Mouse (Mus musculus) intestine, embryonic 16.5 days (tissue): ENCODE measurements around the gene Ankrd54. TPM values are rescaled to one million over a fixed set of nuclear protein-coding genes. Genes with fewer than 3 reads are reported as not detected.
A peak's percentile ranks its signal among the peaks of the same experiment; 100 is the strongest.
"Not testable (repeated sequence)": the region's sequence is repeated elsewhere in the genome, so short reads cannot be mapped to it uniquely, and the experiment has no call there.

Experiments
- ATAC-seq: fragments of 200-750 bp; cut with Nextera tagmentation; 2 replicates; pipeline ENCODE4 v1.8.0; 2017; ENCODE audit warnings: moderate TSS enrichment, moderate library complexity
- H3K27ac ChIP-seq: fragments of 300-500 bp; sonication (generic); 2 replicates; pipeline ENCODE4 v1.5.1; 2014; ENCODE audit warnings: mild to moderate bottlenecking, low read length
- H3K27me3 ChIP-seq: fragments of 300-500 bp; sonication (generic); replicated peaks from 2 replicates; pipeline ENCODE4 v1.6.1; 2014; ENCODE audit warnings: low read length, control low read depth, mixed read lengths; ENCODE audit not compliant: control insufficient read depth, insufficient read depth
- H3K36me3 ChIP-seq: fragments of 300-500 bp; sonication (generic); 2 replicates; pipeline ENCODE4 v1.6.1; 2014; ENCODE audit warnings: low read length, control low read depth; ENCODE audit not compliant: control insufficient read depth, insufficient read depth
- H3K4me1 ChIP-seq: fragments of 300-500 bp; sonication (generic); 2 replicates; pipeline ENCODE4 v1.6.1; 2014; ENCODE audit warnings: low read length, control low read depth, mixed read lengths; ENCODE audit not compliant: control insufficient read depth, insufficient read depth
- H3K4me2 ChIP-seq: fragments of 300-500 bp; sonication (generic); 2 replicates; pipeline ENCODE4 v1.6.1; 2014; ENCODE audit warnings: low read depth, low read length, control low read depth
- H3K4me3 ChIP-seq: fragments of 300-500 bp; sonication (generic); 2 replicates; pipeline ENCODE4 v1.5.1; 2014; ENCODE audit warnings: mild to moderate bottlenecking, low read length
- H3K9ac ChIP-seq: fragments of 300-500 bp; sonication (generic); 2 replicates; pipeline ENCODE4 v1.6.1; 2014; ENCODE audit warnings: low read depth, low read length
- H3K9me3 ChIP-seq: fragments of 300-500 bp; sonication (generic); 2 replicates; pipeline ENCODE4 v1.6.1; 2016; ENCODE audit warnings: low read length, control low read depth; ENCODE audit not compliant: control insufficient read depth
- WGBS: fragments of 180-500 bp; shearing (Covaris S2); extraction: QIAGEN DNeasy Blood & Tissue Kit; methylation state at CpG from one replicate; pipeline ENCODE4 v1.1.7; 2014; 5-methylcytosine and 5-hydroxymethylcytosine counted together
- polyA plus RNA-seq: library from polyadenylated mRNA; unstranded; fragments of >200 nt; fragmentation: Nextera tagmentation; extraction: Ambion mirVana; gene quantifications from 2 replicates; pipeline ENCODE4 v1.2.1, GENCODE M21; 2015

The Ankrd54 gene
- polyA plus RNA-seq, 1 experiment from 2014 or later = 56.4 TPM

DNA sequence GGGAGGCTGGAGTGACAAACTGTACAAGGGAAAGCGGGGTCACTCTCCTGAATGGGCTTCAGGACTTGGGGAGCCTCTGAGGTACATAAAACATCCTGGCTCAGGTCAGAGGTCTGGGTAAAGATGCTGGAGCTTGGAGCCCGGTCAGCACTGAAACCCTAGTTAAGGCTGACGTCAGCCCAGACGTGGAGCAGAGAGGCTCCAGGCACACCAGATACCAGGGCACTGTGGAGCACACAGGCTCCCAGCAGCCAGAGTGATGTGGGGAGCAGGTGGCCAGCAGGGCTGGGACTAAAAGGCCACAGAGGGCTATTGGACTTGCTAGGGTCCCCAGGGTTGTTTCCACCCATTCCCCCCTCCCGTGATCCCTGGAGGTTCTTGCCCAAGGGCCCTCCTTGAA, 53.0 kb downstream of the Ankrd54 start:
- Histone ChIP-seq H3K9ac (no peak overlapping the region), H3K27ac (no peak overlapping the region), H3K27me3 (no peaks in the 10 kb centered on the region), H3K4me2 (no peak overlapping the region), H3K4me3 (no peak overlapping the region), H3K4me1 (no peaks in the 10 kb centered on the region), H3K9me3 (no peaks in the 10 kb centered on the region), H3K36me3 (peaks cover 3% of the 10 kb centered on the region; the same call in 1 of the 2 replicates)
- 71% methylated on average over 5 of the region's 5 CpGs for WGBS
- ATAC-seq = no peak

DNA sequence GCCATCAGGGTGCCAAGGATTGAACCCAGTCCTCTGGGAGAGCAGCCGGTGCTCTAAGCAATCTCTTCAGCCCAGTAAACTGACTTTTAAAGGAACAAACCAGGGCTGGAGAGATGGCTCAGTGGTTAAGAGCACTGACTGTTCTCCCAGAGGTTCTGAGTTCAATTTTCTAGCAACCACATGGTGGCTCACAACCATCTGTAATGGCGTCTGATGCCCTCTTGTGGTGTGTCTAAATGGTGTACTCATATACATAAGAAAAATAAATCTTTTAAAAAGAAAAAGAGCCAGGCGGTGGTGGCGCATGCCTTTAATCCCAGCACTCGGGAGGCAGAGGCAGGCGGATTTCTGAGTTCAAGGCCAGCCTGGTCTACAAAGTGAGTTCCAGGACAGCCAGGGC, 54.9 kb downstream of the Ankrd54 start:
- WGBS = 92% methylated on average over 6 of the region's 6 CpGs
- not testable (repeated sequence) for H3K27ac ChIP-seq, H3K36me3 ChIP-seq, H3K9ac ChIP-seq, H3K4me2 ChIP-seq, H3K9me3 ChIP-seq, H3K4me3 ChIP-seq, H3K27me3 ChIP-seq, ATAC-seq, H3K4me1 ChIP-seq

GRCm38 (mm10) chr15:79007059-79007458, 55.6 kb downstream of the Ankrd54 start:
- Histone ChIP-seq H3K9ac (no peak overlapping the region), H3K9me3 (no peaks in the 10 kb centered on the region), H3K36me3 (peaks cover 7% of the 10 kb centered on the region), H3K4me2 (no peak overlapping the region), H3K27me3 (no peaks in the 10 kb centered on the region), H3K4me3 (no peak overlapping the region), H3K4me1 (no peaks in the 10 kb centered on the region), H3K27ac (no peak overlapping the region)
- ATAC-seq = no peak
- 84% methylated on average over 5 of the region's 5 CpGs for WGBS

DNA sequence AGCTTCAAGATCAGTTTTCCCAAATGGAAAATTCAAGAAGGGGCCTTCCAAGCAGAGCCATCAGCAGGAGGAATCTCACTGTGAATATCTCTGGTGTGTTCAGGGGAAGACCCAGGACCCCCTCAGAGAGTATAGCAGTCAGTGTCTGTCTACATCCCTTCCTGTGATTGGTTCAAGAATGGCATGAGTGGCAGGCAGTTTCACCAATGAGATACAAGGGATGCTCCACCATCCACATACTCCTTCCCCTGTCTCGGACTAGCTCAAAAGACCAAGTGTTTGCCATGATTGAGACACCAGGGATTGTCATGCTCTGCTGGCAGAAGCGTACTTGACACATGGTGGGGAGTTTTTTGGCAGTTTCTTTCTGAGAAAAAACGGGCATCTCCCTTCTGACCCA, 56.1 kb downstream of the Ankrd54 start:
- H3K27me3 ChIP-seq = no peaks in the 10 kb centered on the region
- no peaks in the 10 kb centered on the region for H3K4me1 ChIP-seq
- no peak overlapping the region for H3K4me2 ChIP-seq
- H3K4me3 ChIP-seq = no peak overlapping the region
- 82% methylated on average over 3 of the region's 3 CpGs for WGBS
- H3K27ac ChIP-seq = no peak overlapping the region
- H3K9ac ChIP-seq = no peak overlapping the region
- ATAC-seq = no peak
- H3K36me3 ChIP-seq = peaks cover 10% of the 10 kb centered on the region
- H3K9me3 ChIP-seq = no peaks in the 10 kb centered on the region

DNA sequence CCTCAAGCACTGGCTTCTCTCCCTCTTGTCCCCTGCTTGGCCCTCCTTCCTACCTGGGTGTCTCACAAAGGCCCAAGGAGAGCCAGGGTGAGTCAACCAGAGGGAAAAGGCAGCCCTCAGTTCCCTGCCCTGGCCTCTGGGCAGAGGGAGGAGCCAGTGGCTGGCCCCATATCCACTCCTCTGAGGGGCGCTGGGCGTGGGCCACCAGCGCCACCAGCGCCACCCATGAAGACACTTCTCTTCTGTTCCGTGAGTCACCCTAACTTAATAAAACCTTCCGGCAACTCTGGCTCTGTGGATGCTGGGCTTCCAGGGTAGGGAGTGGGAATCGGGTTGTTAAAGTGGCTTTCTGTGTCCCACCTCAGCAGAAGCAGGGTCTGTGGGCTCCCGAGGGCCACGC, 57.1 kb downstream of the Ankrd54 start:
- no peak overlapping the region for H3K9ac ChIP-seq
- no peak overlapping the region for H3K4me2 ChIP-seq
- no peak overlapping the region for H3K27ac ChIP-seq
- peak; percentile 33; the same call in 1 of the 2 replicates for ATAC-seq
- no peaks in the 10 kb centered on the region for H3K9me3 ChIP-seq
- H3K4me1 ChIP-seq = no peaks in the 10 kb centered on the region
- H3K4me3 ChIP-seq = no peak overlapping the region
- H3K27me3 ChIP-seq = no peaks in the 10 kb centered on the region
- WGBS = 75% methylated on average over 9 of the region's 9 CpGs
- peaks cover 13% of the 10 kb centered on the region for H3K36me3 ChIP-seq

Other genes starting within 250 kb of the Ankrd54 start
- gene Cdc42ep1, start 220.3 kb downstream of the Ankrd54 start, polyA plus RNA-seq = 34.5 and 36.1 TPM in 2 replicates
- gene Lgals2, start 207.4 kb downstream of the Ankrd54 start, polyA plus RNA-seq = 1,298 and 1,309 TPM in 2 replicates
- gene Gga1, start 185.7 kb downstream of the Ankrd54 start, polyA plus RNA-seq = 56.3 and 57.4 TPM in 2 replicates
- gene Gm49510, start 163.2 kb downstream of the Ankrd54 start, polyA plus RNA-seq = 0.21 and 0.55 TPM in 2 replicates
- gene Sh3bp1, start 163.1 kb downstream of the Ankrd54 start, polyA plus RNA-seq = 21.5 and 23.3 TPM in 2 replicates
- gene Pdxp, start 149.0 kb downstream of the Ankrd54 start, polyA plus RNA-seq = 2.2 and 6.4 TPM in 2 replicates
- 865 and 927 TPM in 2 replicates for gene Lgals1, start 136.2 kb downstream of the Ankrd54 start, polyA plus RNA-seq
- gene Nol12, start 128.0 kb downstream of the Ankrd54 start, polyA plus RNA-seq = 38.1 and 43.7 TPM in 2 replicates
- 54.3 and 58.7 TPM in 2 replicates for gene Triobp, start 115.2 kb downstream of the Ankrd54 start, polyA plus RNA-seq
- gene H1f0, start 34.4 kb downstream of the Ankrd54 start, polyA plus RNA-seq = 438 and 456 TPM in 2 replicates
- gene Galr3, start 21.0 kb downstream of the Ankrd54 start, polyA plus RNA-seq = 1.8 and 2.3 TPM in 2 replicates
- 221 and 238 TPM in 2 replicates for gene Eif3l, start 12.3 kb upstream of the Ankrd54 start, polyA plus RNA-seq
- 5.2 and 6.3 TPM in 2 replicates for gene Micall1, start 46.0 kb upstream of the Ankrd54 start, polyA plus RNA-seq
- 287 and 317 TPM in 2 replicates for gene Polr2f, start 78.1 kb upstream of the Ankrd54 start, polyA plus RNA-seq
- gene 1700088E04Rik, start 78.4 kb upstream of the Ankrd54 start, polyA plus RNA-seq = 4.2 and 5.7 TPM in 2 replicates
- gene Sox10, start 102.3 kb upstream of the Ankrd54 start, polyA plus RNA-seq = 5.2 and 5.4 TPM in 2 replicates
- 51.2 and 56.2 TPM in 2 replicates for gene Pick1, start 166.3 kb upstream of the Ankrd54 start, polyA plus RNA-seq
- gene Gm49486, start 166.5 kb upstream of the Ankrd54 start, polyA plus RNA-seq = 0.29 and 0.32 TPM in 2 replicates
- gene Slc16a8, start 191.9 kb upstream of the Ankrd54 start, polyA plus RNA-seq = 0.07 TPM in 1 of 2 replicates, not detected in the other
- gene Baiap2l2, start 222.6 kb upstream of the Ankrd54 start, polyA plus RNA-seq = 13.6 and 17.9 TPM in 2 replicates